Comparison of ENCODE assay signal across 12 mouse cellular contexts in genomic region chr17:63070161-63070761, GRCm38 (mm10).
DNase-seq lines count a peak whose midpoint lies in the region; ATAC-seq and TF ChIP-seq lines count a peak whose summit lies in the region.
"Had no signal": no experiment of that assay in that cellular context is flagged by ENCODE, and none has a peak within 500 bp of the region (broad histone marks: within the 10 kb centered on the region; RNA-seq: fewer than 3 reads in every experiment).

No protein-coding gene starts in this region.

- H3K27me3 ChIP-seq in embryonic facial prominence, embryonic 10.5 days (replicated peaks; ENCODE audit: low read depth, poor library complexity, severe bottlenecking) = no peaks in the 10 kb centered on the region
- no peaks in the 10 kb centered on the region for H3K27me3 ChIP-seq in hindbrain, embryonic 12.5 days
- H3K27me3 ChIP-seq in midbrain, embryonic 14.5 days (ENCODE audit: control insufficient read depth, insufficient read depth, low read length) = no peaks in the 10 kb centered on the region
- no peaks in the 10 kb centered on the region for H3K27me3 ChIP-seq in thymus, adult 2 months (ENCODE audit: control insufficient read depth, insufficient read depth, low read length)
- H3K27me3 ChIP-seq: heart, embryonic 13.5 days had no signal

- no peak for TF ChIP-seq POLR2A in thymus, adult 2 months (IDR thresholded peaks at IDR 0.05; ENCODE audit: control insufficient read depth, extremely low read depth, insufficient read depth, low read length, poor library complexity)

- H3K27ac ChIP-seq in embryonic facial prominence, embryonic 10.5 days (replicated peaks) = peak overlapping the region; percentile 25; the same call in 1 of the 2 replicates
- no peak overlapping the region for H3K27ac ChIP-seq in hindbrain, embryonic 12.5 days
- H3K27ac ChIP-seq in midbrain, embryonic 14.5 days (replicated peaks; ENCODE audit: low read depth, low read length) = 0 out of 2 replicates have a peak overlapping the region, but pooled peaks have one; percentile 15
- H3K27ac ChIP-seq in thymus, adult 2 months (ENCODE audit: control insufficient read depth, insufficient read depth, low read length) = no peak overlapping the region
- H3K27ac ChIP-seq: heart, embryonic 13.5 days; macrophage had no signal

- H3K9me3 ChIP-seq in embryonic facial prominence, embryonic 10.5 days = no peaks in the 10 kb centered on the region
- no peaks in the 10 kb centered on the region for H3K9me3 ChIP-seq in hindbrain, embryonic 12.5 days (replicated peaks)
- no peaks in the 10 kb centered on the region for H3K9me3 ChIP-seq in midbrain, embryonic 14.5 days (ENCODE audit: control insufficient read depth, low read length)
- H3K9me3 ChIP-seq: heart, embryonic 13.5 days had no signal

- H3K4me2 ChIP-seq in hindbrain, embryonic 12.5 days (replicated peaks) = no peak overlapping the region
- no peak overlapping the region for H3K4me2 ChIP-seq in midbrain, embryonic 14.5 days (ENCODE audit: low read length)
- H3K4me2 ChIP-seq: heart, embryonic 13.5 days had no signal

- peak; percentile 94 for DNase-seq in heart, adult 11 months
- no peak for DNase-seq in heart, postnatal 14 days
- DNase-seq in embryonic facial prominence, embryonic 10.5 days (ENCODE audit: low spot score) = no peak
- no peak for DNase-seq in midbrain, embryonic 14.5 days
- DNase-seq in thymus, adult 2 months = no peak
- no peak for DNase-seq in cerebellum, postnatal 10 days
- no peak for DNase-seq in urinary bladder, adult 18-20 months (ENCODE audit: low spot score in 2 of 2)
- DNase-seq: cerebellum, adult 11 months; kidney, postnatal 10 days had no signal

- intact Hi-C loops in heart, postnatal 14 days (cut with DNase I) = no loop called here

- H3K4me3 ChIP-seq in embryonic facial prominence, embryonic 10.5 days = no peak overlapping the region
- no peak overlapping the region for H3K4me3 ChIP-seq in hindbrain, embryonic 12.5 days
- H3K4me3 ChIP-seq in midbrain, embryonic 14.5 days (replicated peaks; ENCODE audit: low read depth, low read length) = no peak overlapping the region
- H3K4me3 ChIP-seq in thymus, adult 2 months (ENCODE audit: control insufficient read depth, insufficient read depth, low read length) = no peak overlapping the region
- H3K4me3 ChIP-seq: heart, embryonic 13.5 days had no signal

- WGBS in embryonic facial prominence, embryonic 10.5 days = 71% methylated on average over 5 of the region's 5 CpGs
- WGBS in hindbrain, embryonic 12.5 days = 24% methylated on average over 5 of the region's 5 CpGs
- WGBS in midbrain, embryonic 14.5 days = 10% methylated on average over 5 of the region's 5 CpGs
- WGBS in thymus, adult 2 months = 91% methylated on average over 5 of the region's 5 CpGs

- TF ChIP-seq CTCF in thymus, adult 2 months (IDR thresholded peaks at IDR 0.05; ENCODE audit: borderline replicate concordance, control insufficient read depth, extremely low read depth, insufficient read depth, low read length, poor library complexity) = no peak

- H3K4me1 ChIP-seq in embryonic facial prominence, embryonic 10.5 days = peaks cover 22% of the 10 kb centered on the region
- peaks cover 30% of the 10 kb centered on the region for H3K4me1 ChIP-seq in hindbrain, embryonic 12.5 days
- peaks cover 32% of the 10 kb centered on the region for H3K4me1 ChIP-seq in midbrain, embryonic 14.5 days (ENCODE audit: control insufficient read depth, insufficient read depth, low read length)
- no peaks in the 10 kb centered on the region; the same call in 1 of the 2 replicates for H3K4me1 ChIP-seq in thymus, adult 2 months (replicated peaks; ENCODE audit: control insufficient read depth, insufficient read depth, low read length)

- no peak overlapping the region for H3K9ac ChIP-seq in hindbrain, embryonic 12.5 days
- H3K9ac ChIP-seq in midbrain, embryonic 14.5 days (replicated peaks; ENCODE audit: low read length) = no peak overlapping the region
- H3K9ac ChIP-seq: heart, embryonic 13.5 days had no signal

- no peaks in the 10 kb centered on the region for H3K36me3 ChIP-seq in embryonic facial prominence, embryonic 10.5 days (replicated peaks)
- no peaks in the 10 kb centered on the region for H3K36me3 ChIP-seq in hindbrain, embryonic 12.5 days
- H3K36me3 ChIP-seq in midbrain, embryonic 14.5 days (ENCODE audit: control insufficient read depth, insufficient read depth, low read length) = no peaks in the 10 kb centered on the region
- H3K36me3 ChIP-seq in thymus, adult 2 months (ENCODE audit: control insufficient read depth, insufficient read depth, low read length) = no peaks in the 10 kb centered on the region
- H3K36me3 ChIP-seq: heart, embryonic 13.5 days had no signal

- peak; percentile 55 for ATAC-seq in hindbrain, embryonic 12.5 days (ENCODE audit: low FRiP score)
- peak; percentile 20; the same call in 1 of the 2 replicates for ATAC-seq in midbrain, embryonic 14.5 days (ENCODE audit: low FRiP score, low TSS enrichment)

Comparison
In these comparisons a context has a peak if more than half of its experiments do, and no peak if none do; other contexts are left out.
1. H3K27ac ChIP-seq: peak in embryonic facial prominence, embryonic 10.5 days (single experiment) and midbrain, embryonic 14.5 days (single experiment); none in hindbrain, embryonic 12.5 days (single experiment) and thymus, adult 2 months (single experiment).